Mouse (Mus musculus): ENCODE measurements around the gene Tmem175. TPM values are rescaled to one million over a fixed set of nuclear protein-coding genes. Genes with fewer than 3 reads are reported as not detected.
"Not testable (repeated sequence)": the region's sequence is repeated elsewhere in the genome, so short reads cannot be mapped to it uniquely, and the experiment has no call there.

Tmem175 gene
- total RNA-seq (2021), result 10 to 100 TPM; 21.2 to 31.3 TPM
- long read RNA-seq, experiment 1, partial matches to known transcripts, result 13 of 25 reads
- long read RNA-seq, experiment 1, other reads (novel, unspliced or antisense), result 7 of 25 reads
- long read RNA-seq, experiment 2, partial matches to known transcripts, result 3 of 13 reads
- long read RNA-seq, experiment 2, other reads (novel, unspliced or antisense), result 3 of 13 reads

GRCm38 (mm10) chr5:108629634-108630483, at the start of gene Tmem175, which contains the start of gene Gak:
Tmem175 (plus strand) TSS chr5:108629770.
Gak (minus strand) TSS chr5:108629755.
- DNase-seq, result peak; percentile 95 to 96

GRCm38 (mm10) chr5:108581361-108581891, 48.1 kb upstream of the Tmem175 start:
- no peak for DNase-seq

DNA sequence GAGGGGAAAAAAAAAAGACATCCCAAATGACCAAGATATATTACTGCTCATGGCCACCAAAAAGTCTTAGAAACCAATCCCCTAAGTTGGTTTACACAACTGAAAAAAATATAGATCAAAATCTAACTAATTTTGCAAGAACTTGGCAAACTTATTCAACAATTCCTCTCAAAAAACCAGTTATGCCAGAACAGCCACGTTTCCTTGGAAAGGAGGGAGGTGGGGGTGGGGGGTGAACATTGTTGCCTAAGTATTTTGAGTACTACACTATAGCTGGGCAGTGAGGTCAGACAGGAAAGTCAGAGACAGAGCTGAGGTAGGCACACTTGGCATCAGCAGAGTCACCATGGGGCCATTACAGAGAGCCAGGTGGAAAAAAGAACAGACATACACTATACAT, 29.6 kb upstream of the Tmem175 start:
- no peak for DNase-seq

GRCm38 (mm10) chr5:108602537-108602936, 27.0 kb upstream of the Tmem175 start:
- no peak for DNase-seq

DNA sequence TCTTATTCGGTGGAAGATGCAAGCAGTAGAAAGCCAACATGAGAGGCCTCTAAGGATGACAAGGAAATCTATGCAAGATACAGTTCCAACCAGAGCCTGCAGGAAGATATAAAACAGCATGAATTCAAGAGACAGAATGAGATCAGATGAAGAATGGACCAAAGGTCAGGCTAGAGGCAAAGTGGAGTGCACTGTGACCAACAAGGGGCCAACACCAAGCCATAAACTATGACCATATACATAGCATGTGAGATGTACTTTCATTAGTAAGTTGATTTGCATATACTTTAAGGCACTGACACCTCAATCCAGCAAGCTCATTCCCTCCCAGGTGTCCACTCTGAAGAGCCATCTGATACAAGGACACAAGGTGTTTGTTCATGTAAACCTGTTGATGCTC, 19.1 kb upstream of the Tmem175 start:
- no peak for DNase-seq

- DNase-seq, result no peak
Observed at GRCm38 (mm10) chr5:108621870-108622269, 7.7 kb upstream of the Tmem175 start.

GRCm38 (mm10) chr5:108626050-108626660, 3.4 kb upstream of the Tmem175 start:
- DNase-seq, result no peak

DNA sequence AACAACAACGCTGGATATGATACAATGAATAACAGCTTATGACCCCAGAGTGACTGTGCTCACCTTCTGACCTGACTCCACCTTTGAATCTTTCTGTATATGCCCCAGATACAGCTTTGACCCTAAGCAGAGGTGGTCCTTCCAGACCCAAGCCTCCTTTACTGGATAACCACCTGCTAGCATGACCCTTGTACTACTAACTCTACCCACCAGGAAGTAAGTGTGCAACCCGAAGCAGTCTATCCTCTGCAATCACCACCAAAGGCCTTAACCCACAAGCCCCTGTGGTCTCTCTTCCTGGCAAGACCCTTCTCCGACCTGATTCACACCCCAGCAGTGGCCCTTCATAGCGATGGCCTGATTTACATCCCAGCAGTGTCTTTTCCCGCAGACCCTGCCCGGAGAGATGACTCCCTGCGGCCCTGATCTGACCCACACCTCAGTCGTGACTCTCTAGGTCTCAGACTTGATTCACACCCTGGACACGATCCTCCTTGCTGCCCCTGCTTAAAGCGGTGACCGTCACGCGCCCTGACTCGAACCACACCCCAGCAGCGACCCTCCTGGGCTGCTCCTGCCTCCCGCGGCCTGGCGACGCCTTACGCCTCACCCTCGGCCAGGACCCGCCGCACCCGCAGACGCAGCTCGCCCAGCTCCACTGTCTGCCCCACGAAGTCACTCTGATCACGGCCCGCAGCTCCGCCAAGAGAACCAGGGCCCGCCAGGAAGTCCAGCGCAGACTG, 508 bp upstream of the Tmem175 start:
- no peak for DNase-seq

DNA sequence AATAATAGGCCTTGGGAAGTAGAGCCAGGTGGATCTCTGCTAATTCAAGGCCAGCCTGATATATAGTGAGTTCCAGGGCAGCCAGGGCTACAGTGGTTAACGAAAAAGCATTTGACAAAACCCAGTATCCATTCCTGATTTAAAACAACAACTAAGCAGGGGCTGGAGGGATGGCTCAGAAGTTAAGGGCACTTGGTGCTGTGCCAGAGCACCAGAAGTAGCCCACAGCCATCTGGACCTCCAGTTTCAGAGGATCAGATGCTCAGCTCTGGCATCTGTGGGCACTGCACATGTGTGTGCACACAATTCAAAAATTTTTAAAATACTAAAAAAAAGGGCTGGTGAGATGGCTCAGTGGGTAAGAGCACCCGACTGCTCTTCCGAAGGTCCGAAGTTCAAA, 4.1 kb downstream of the Tmem175 start:
- no peak for DNase-seq

DNA sequence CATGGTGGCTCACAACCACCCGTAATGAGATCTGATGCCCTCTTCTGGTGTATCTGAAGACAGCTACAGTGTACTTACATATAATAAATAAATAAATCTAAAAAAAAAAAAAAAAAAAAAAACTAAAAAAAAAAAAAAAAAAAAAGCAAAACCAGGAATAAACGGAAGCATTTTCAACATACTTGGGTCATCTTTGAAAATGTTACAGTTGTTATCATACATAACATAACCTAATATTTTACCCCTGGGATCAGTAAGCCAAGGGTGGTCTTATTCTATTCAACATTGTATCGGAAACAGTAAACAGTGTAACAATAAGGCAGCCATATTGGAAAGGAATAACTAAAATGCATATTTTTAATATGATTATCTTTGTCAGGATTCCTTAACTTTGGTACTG, 4.5 kb downstream of the Tmem175 start:
- not testable (repeated sequence) for DNase-seq

GRCm38 (mm10) chr5:108636172-108636571, 6.6 kb downstream of the Tmem175 start:
- DNase-seq, result no peak

- DNase-seq, result no peak
Observed at GRCm38 (mm10) chr5:108643674-108644073, 14.1 kb downstream of the Tmem175 start.

GRCm38 (mm10) chr5:108645651-108646342, 16.2 kb downstream of the Tmem175 start:
- no peak for DNase-seq

GRCm38 (mm10) chr5:108646343-108646660, 16.7 kb downstream of the Tmem175 start:
- no peak for DNase-seq

DNA sequence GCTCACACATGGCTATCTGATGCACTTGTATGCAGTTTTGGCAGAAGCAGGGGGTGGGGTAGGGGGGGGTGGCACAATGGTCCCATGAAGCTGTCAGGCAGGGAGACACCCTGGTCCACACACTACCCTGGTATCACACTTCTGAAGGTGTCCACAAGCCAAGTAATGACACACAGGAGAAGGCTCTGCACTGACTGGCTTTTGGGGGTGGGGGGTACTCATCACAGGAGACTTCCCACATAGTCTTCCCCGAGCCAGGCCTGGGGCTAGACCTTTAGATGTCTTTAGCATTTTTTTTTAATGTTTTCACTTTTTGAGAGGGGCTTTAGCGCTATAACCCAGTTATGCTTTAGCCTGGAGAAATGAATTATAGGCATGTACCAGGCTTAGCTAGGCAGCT, 17.7 kb downstream of the Tmem175 start:
- no peak for DNase-seq

- DNase-seq, result no peak
Observed at GRCm38 (mm10) chr5:108647820-108648465, 18.4 kb downstream of the Tmem175 start.

GRCm38 (mm10) chr5:108648937-108649576, 19.5 kb downstream of the Tmem175 start:
- no peak for DNase-seq

GRCm38 (mm10) chr5:108650341-108650740, 20.8 kb downstream of the Tmem175 start:
- no peak for DNase-seq

DNA sequence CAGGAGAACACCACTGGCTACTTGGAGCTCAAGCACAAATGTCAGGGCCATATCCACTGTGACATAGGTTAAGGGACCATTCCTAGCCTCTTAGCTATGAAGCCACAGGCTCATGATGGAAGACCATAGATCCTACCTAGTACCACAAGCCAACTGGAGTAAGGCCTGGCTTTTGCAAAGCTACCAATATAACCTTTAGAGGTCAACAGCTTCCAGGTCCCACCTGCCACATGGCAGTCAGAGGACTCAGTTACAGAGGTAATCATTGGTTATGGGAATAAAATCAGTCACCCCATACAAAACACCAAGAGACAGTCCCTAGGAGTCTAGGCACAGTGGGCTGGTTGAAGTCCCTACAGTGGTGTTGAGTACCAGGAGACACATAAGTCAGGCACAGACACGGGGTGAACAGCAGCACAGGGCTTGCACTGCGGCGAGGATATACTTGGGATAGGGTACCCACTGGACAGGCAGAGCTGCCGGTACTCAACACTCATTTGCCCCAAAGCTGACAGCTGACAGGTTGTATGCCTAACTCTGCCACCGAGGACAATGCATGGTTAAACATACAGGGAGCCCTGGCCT, 21.7 kb downstream of the Tmem175 start:
- DNase-seq, result no peak

GRCm38 (mm10) chr5:108651823-108652222, 22.3 kb downstream of the Tmem175 start:
- DNase-seq, result peak; percentile 29 to 73
